Mouse (Mus musculus) hindbrain, embryonic 12.5 days (tissue): ENCODE measurements around the gene 5730455P16Rik. TPM values are rescaled to one million over a fixed set of nuclear protein-coding genes. Genes with fewer than 3 reads are reported as not detected.
A peak's percentile ranks its signal among the peaks of the same experiment; 100 is the strongest.

Experiments
- ATAC-seq: fragments of 200-750 bp; cut with Nextera tagmentation; 2 replicates; pipeline ENCODE4 v1.8.0; 2017; ENCODE audit warnings: moderate TSS enrichment; ENCODE audit not compliant: low FRiP score
- H3K27ac ChIP-seq: fragments of 300-500 bp; sonication (generic); 2 replicates; pipeline ENCODE4 v1.5.1; 2016; ENCODE audit warnings: mild to moderate bottlenecking
- H3K27me3 ChIP-seq: fragments of 300-500 bp; sonication (generic); 2 replicates; pipeline ENCODE4 v1.6.1; 2016; ENCODE audit warnings: mild to moderate bottlenecking
- H3K36me3 ChIP-seq: fragments of 300-500 bp; sonication (generic); 2 replicates; pipeline ENCODE4 v1.6.1; 2016; ENCODE audit warnings: mild to moderate bottlenecking
- H3K4me1 ChIP-seq: fragments of 300-500 bp; sonication (generic); 2 replicates; pipeline ENCODE4 v1.6.1; 2016
- H3K4me2 ChIP-seq: fragments of 300-500 bp; sonication (generic); replicated peaks from 2 replicates; pipeline ENCODE4 v1.6.1; 2016; ENCODE audit warnings: mild to moderate bottlenecking
- H3K4me3 ChIP-seq: fragments of 300-500 bp; sonication (generic); 2 replicates; pipeline ENCODE4 v1.5.1; 2016; ENCODE audit warnings: mild to moderate bottlenecking
- H3K9ac ChIP-seq: fragments of 300-500 bp; sonication (generic); 2 replicates; pipeline ENCODE4 v1.6.1; 2016; ENCODE audit warnings: mild to moderate bottlenecking, moderate library complexity
- H3K9me3 ChIP-seq: fragments of 300-500 bp; sonication (generic); replicated peaks from 2 replicates; pipeline ENCODE4 v1.6.1; 2016; ENCODE audit warnings: mild to moderate bottlenecking
- WGBS: fragments of 180-500 bp; shearing (Covaris S2); methylation state at CpG from one replicate; pipeline ENCODE4 v1.1.7; 2016; 5-methylcytosine and 5-hydroxymethylcytosine counted together
- polyA plus RNA-seq: library from polyadenylated mRNA; unstranded; fragments of >200 nt; fragmentation: Nextera tagmentation; extraction: Ambion mirVana; gene quantifications from 2 replicates; pipeline ENCODE4 v1.2.1, GENCODE M21; 2016

Gene 5730455P16Rik
- polyA plus RNA-seq, 1 experiment from 2014 or later: 28.7 TPM

- no peak for ATAC-seq
- Histone ChIP-seq H3K9me3 (no peaks in the 10 kb centered on the region), H3K9ac (no peak overlapping the region), H3K4me3 (no peak overlapping the region), H3K27me3 (no peaks in the 10 kb centered on the region), H3K4me2 (no peak overlapping the region), H3K36me3 (peaks cover 57% of the 10 kb centered on the region), H3K27ac (no peak overlapping the region), H3K4me1 (no peaks in the 10 kb centered on the region)
- 89% methylated on average over 1 of the region's 1 CpGs for WGBS
These were observed 8.9 kb downstream of the 5730455P16Rik start for GRCm38 (mm10) chr11:80368949-80369348.

- H3K9me3 ChIP-seq: no peaks in the 10 kb centered on the region
- H3K9ac ChIP-seq: no peak overlapping the region
- peaks cover 5% of the 10 kb centered on the region for H3K36me3 ChIP-seq
- WGBS: 38% methylated on average over 4 of the region's 4 CpGs
- H3K27me3 ChIP-seq: no peaks in the 10 kb centered on the region
- ATAC-seq: no peak
- H3K4me2 ChIP-seq: no peak overlapping the region
- H3K4me3 ChIP-seq: no peak overlapping the region
- no peaks in the 10 kb centered on the region for H3K4me1 ChIP-seq
- no peak overlapping the region for H3K27ac ChIP-seq
These were observed 23.0 kb downstream of the 5730455P16Rik start for GRCm38 (mm10) chr11:80354832-80355231.

- 70% methylated on average over 5 of the region's 5 CpGs for WGBS
- ATAC-seq: 0 out of 2 replicates have a peak, but pooled peaks have one; percentile 26
- Histone ChIP-seq H3K4me1 (no peaks in the 10 kb centered on the region), H3K4me2 (no peak overlapping the region), H3K9me3 (no peaks in the 10 kb centered on the region), H3K9ac (no peak overlapping the region), H3K27me3 (no peaks in the 10 kb centered on the region), H3K36me3 (no peaks in the 10 kb centered on the region), H3K4me3 (no peak overlapping the region), H3K27ac (no peak overlapping the region)
These were observed 25.9 kb downstream of the 5730455P16Rik start for GRCm38 (mm10) chr11:80351832-80352430.

- ATAC-seq: no peak
- 6% methylated on average over 2 of the region's 2 CpGs for WGBS
- Histone ChIP-seq H3K36me3 (no peaks in the 10 kb centered on the region), H3K9ac (no peak overlapping the region), H3K9me3 (no peaks in the 10 kb centered on the region), H3K27ac (peak overlapping the region; percentile 13; the same call in 1 of the 2 replicates), H3K4me1 (peaks cover 7% of the 10 kb centered on the region; the same call in 1 of the 2 replicates), H3K4me3 (no peak overlapping the region), H3K4me2 (no peak overlapping the region), H3K27me3 (no peaks in the 10 kb centered on the region)
These were observed 35.4 kb downstream of the 5730455P16Rik start for GRCm38 (mm10) chr11:80342482-80342881.

- Histone ChIP-seq H3K9me3 (no peaks in the 10 kb centered on the region), H3K36me3 (no peaks in the 10 kb centered on the region), H3K27me3 (no peaks in the 10 kb centered on the region), H3K4me1 (peaks cover 25% of the 10 kb centered on the region), H3K9ac (0 out of 2 replicates have a peak overlapping the region, but pooled peaks have one; percentile 1), H3K27ac (peak overlapping the region; percentile 69), H3K4me2 (no peak overlapping the region), H3K4me3 (no peak overlapping the region)
- no peak for ATAC-seq
- 11% methylated on average over 6 of the region's 6 CpGs for WGBS
These were observed 41.5 kb downstream of the 5730455P16Rik start for GRCm38 (mm10) chr11:80336351-80336730.

- 1% methylated on average over 7 of the region's 7 CpGs for WGBS
- H3K9ac ChIP-seq: no peak overlapping the region
- ATAC-seq: peak; percentile 94
- no peaks in the 10 kb centered on the region for H3K36me3 ChIP-seq
- peaks cover 25% of the 10 kb centered on the region for H3K4me1 ChIP-seq
- no peak overlapping the region for H3K4me3 ChIP-seq
- H3K4me2 ChIP-seq: 0 out of 2 replicates have a peak overlapping the region, but pooled peaks have one; percentile 11
- no peaks in the 10 kb centered on the region for H3K27me3 ChIP-seq
- no peaks in the 10 kb centered on the region for H3K9me3 ChIP-seq
- peak overlapping the region; percentile 69 for H3K27ac ChIP-seq
These were observed 42.1 kb downstream of the 5730455P16Rik start for GRCm38 (mm10) chr11:80335609-80336350.

- Histone ChIP-seq H3K4me1 (peaks cover 25% of the 10 kb centered on the region), H3K9ac (no peak overlapping the region), H3K27ac (no peak overlapping the region), H3K4me2 (no peak overlapping the region), H3K4me3 (no peak overlapping the region), H3K27me3 (no peaks in the 10 kb centered on the region), H3K36me3 (no peaks in the 10 kb centered on the region), H3K9me3 (no peaks in the 10 kb centered on the region)
- WGBS: 69% methylated on average over 12 of the region's 12 CpGs
- no peak for ATAC-seq
These were observed 45.0 kb downstream of the 5730455P16Rik start for GRCm38 (mm10) chr11:80332709-80333400.

- 0 out of 2 replicates have a peak, but pooled peaks cover 3% of the 10 kb centered on the region for H3K36me3 ChIP-seq
- no peak overlapping the region for H3K4me2 ChIP-seq
- WGBS: 88% methylated on average over 6 of the region's 6 CpGs
These were observed 53.2 kb downstream of the 5730455P16Rik start for GRCm38 (mm10) chr11:80324636-80325035.

GRCm38 (mm10) chr11:80323255-80323654, 54.6 kb downstream of the 5730455P16Rik start:
- H3K27me3 ChIP-seq: no peaks in the 10 kb centered on the region
- 41% methylated on average over 13 of the region's 13 CpGs for WGBS
- H3K36me3 ChIP-seq: 0 out of 2 replicates have a peak, but pooled peaks cover 3% of the 10 kb centered on the region
- peak overlapping the region; percentile 13; the same call in 1 of the 2 replicates for H3K9ac ChIP-seq
- 0 out of 2 replicates have a peak overlapping the region, but pooled peaks have one; percentile 5 for H3K27ac ChIP-seq
- ATAC-seq: peak; percentile 35; the same call in 1 of the 2 replicates
- no peaks in the 10 kb centered on the region for H3K9me3 ChIP-seq
- no peak overlapping the region for H3K4me2 ChIP-seq
- no peak overlapping the region for H3K4me3 ChIP-seq
- peaks cover 17% of the 10 kb centered on the region for H3K4me1 ChIP-seq

More at GRCm38 (mm10) chr11:80324636-80325035, 53.2 kb downstream of the 5730455P16Rik start:
- Histone ChIP-seq H3K9ac (no peak overlapping the region), H3K27ac (no peak overlapping the region), H3K4me1 (peaks cover 9% of the 10 kb centered on the region), H3K4me3 (no peak overlapping the region), H3K27me3 (no peaks in the 10 kb centered on the region), H3K9me3 (no peaks in the 10 kb centered on the region)
- no peak for ATAC-seq

- Histone ChIP-seq H3K27ac (peak overlapping the region; percentile 79), H3K36me3 (no peaks in the 10 kb centered on the region), H3K9me3 (no peaks in the 10 kb centered on the region), H3K27me3 (no peaks in the 10 kb centered on the region), H3K4me1 (peaks cover 59% of the 10 kb centered on the region), H3K4me2 (no peak overlapping the region), H3K9ac (no peak overlapping the region), H3K4me3 (no peak overlapping the region)
- peak; percentile 88 for ATAC-seq
- 41% methylated on average over 10 of the region's 10 CpGs for WGBS
These were observed 61.8 kb downstream of the 5730455P16Rik start for GRCm38 (mm10) chr11:80315743-80316639.

GRCm38 (mm10) chr11:80313944-80314343, 63.9 kb downstream of the 5730455P16Rik start:
- 0 out of 2 replicates have a peak overlapping the region, but pooled peaks have one; percentile 82 for H3K27ac ChIP-seq

More at GRCm38 (mm10) chr11:80313944-80314343, 63.9 kb downstream of the 5730455P16Rik start:
- Histone ChIP-seq H3K9ac (no peak overlapping the region), H3K4me3 (no peak overlapping the region), H3K4me2 (no peak overlapping the region), H3K9me3 (no peaks in the 10 kb centered on the region), H3K36me3 (no peaks in the 10 kb centered on the region), H3K27me3 (no peaks in the 10 kb centered on the region), H3K4me1 (peaks cover 72% of the 10 kb centered on the region)
- 69% methylated on average over 4 of the region's 4 CpGs for WGBS
- ATAC-seq: no peak
